9 mouse cellular contexts compared by ENCODE assay signal in the genomic region with DNA sequence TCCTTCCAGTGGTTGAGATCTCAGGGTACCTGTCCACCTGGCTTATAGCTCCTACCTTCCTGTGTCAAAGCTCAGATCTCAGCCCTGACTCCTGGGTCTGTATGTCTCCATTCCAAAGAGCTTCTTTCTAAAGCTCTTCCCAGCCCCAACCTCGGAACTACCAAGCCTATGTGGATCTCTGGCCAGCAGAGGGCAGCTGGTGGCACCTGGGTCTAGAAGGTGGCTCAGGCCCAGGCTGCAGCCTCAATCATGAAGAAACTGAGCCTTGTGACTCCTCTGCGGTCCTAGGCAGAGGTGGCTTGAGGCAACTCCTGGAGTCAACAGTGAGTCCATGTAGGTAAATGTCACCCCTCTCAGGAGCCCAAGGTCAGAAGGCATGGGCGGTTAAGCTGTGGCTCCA.
DNase-seq lines count a peak whose midpoint lies in the region; ATAC-seq and TF ChIP-seq lines count a peak whose summit lies in the region.
"Had no signal": no experiment of that assay in that cellular context is flagged by ENCODE, and none has a peak within 500 bp of the region (broad histone marks: within the 10 kb centered on the region; RNA-seq: fewer than 3 reads in every experiment).

No protein-coding gene starts in this region.

- no peaks in the 10 kb centered on the region for H3K36me3 ChIP-seq in liver, postnatal 0 days (replicated peaks; ENCODE audit: insufficient read depth, low read length)
- H3K36me3 ChIP-seq in stomach, postnatal 0 days (ENCODE audit: control insufficient read depth, insufficient read depth, low read length) = peaks cover 6% of the 10 kb centered on the region
- H3K36me3 ChIP-seq: neural tube, embryonic 13.5 days had no signal

- DNase-seq in gastrocnemius, postnatal 10 days = peak; percentile 32
- no peak for DNase-seq in gastrocnemius, adult 18-20 months (ENCODE audit: low spot score)
- DNase-seq in thymus, postnatal 14 days = peak; percentile 8
- no peak for DNase-seq in thymus, postnatal 0 days (ENCODE audit: low spot score)
- peak; percentile 79 to 87 for DNase-seq in cerebellum, postnatal 25 days
- peak; percentile 4 for DNase-seq in induced T-regulatory cell, adult 2 months (ENCODE audit: low read depth)
- peak; percentile 75 for DNase-seq in liver, postnatal 0 days
- DNase-seq in stomach, postnatal 0 days (ENCODE audit: low spot score) = peak; percentile 44

- peaks cover 55% of the 10 kb centered on the region for H3K4me1 ChIP-seq in liver, postnatal 0 days (ENCODE audit: insufficient read depth)
- peaks cover 4% of the 10 kb centered on the region; the same call in 1 of the 2 replicates for H3K4me1 ChIP-seq in stomach, postnatal 0 days (replicated peaks; ENCODE audit: control insufficient read depth, insufficient read depth)
- H3K4me1 ChIP-seq: neural tube, embryonic 13.5 days had no signal

- WGBS in liver, postnatal 0 days (ENCODE audit: insufficient replicate concordance) = 33% methylated on average over 3 of the region's 3 CpGs
- 63% methylated on average over 3 of the region's 3 CpGs for WGBS in stomach, postnatal 0 days

- TF ChIP-seq CTCF in liver, postnatal 0 days (IDR thresholded peaks at IDR 0.05; ENCODE audit: low read depth) = peak; percentile 90
- TF ChIP-seq CTCF in stomach, postnatal 0 days (IDR thresholded peaks at IDR 0.05; ENCODE audit: low read depth) = peak; percentile 73

- peak overlapping the region; percentile 87; the same call in 1 of the 2 replicates for H3K27ac ChIP-seq in liver, postnatal 0 days (ENCODE audit: low read depth)
- no peak overlapping the region for H3K27ac ChIP-seq in stomach, postnatal 0 days (replicated peaks)
- H3K27ac ChIP-seq: neural tube, embryonic 13.5 days had no signal

- TF ChIP-seq EP300 in liver, postnatal 0 days (IDR thresholded peaks at IDR 0.05; ENCODE audit: low read depth) = no peak
- no peak for TF ChIP-seq EP300 in stomach, postnatal 0 days (optimal IDR thresholded peaks at IDR 0.05)

- H3K27me3 ChIP-seq in liver, postnatal 0 days (ENCODE audit: insufficient read depth, low read length) = no peaks in the 10 kb centered on the region
- H3K27me3 ChIP-seq in stomach, postnatal 0 days (ENCODE audit: control insufficient read depth, insufficient read depth, low read length) = no peaks in the 10 kb centered on the region
- H3K27me3 ChIP-seq: neural tube, embryonic 13.5 days had no signal

- H3K9ac ChIP-seq in liver, postnatal 0 days (replicated peaks) = 0 out of 2 replicates have a peak overlapping the region, but pooled peaks have one; percentile 21
- no peak overlapping the region for H3K9ac ChIP-seq in stomach, postnatal 0 days (ENCODE audit: low read length)
- H3K9ac ChIP-seq: neural tube, embryonic 13.5 days had no signal

- H3K4me2 ChIP-seq in liver, postnatal 0 days (ENCODE audit: low read depth, low read length) = no peak overlapping the region
- no peak overlapping the region for H3K4me2 ChIP-seq in stomach, postnatal 0 days (replicated peaks; ENCODE audit: low read depth)
- H3K4me2 ChIP-seq: neural tube, embryonic 13.5 days had no signal

- peak; percentile 40; the same call in 1 of the 2 replicates for ATAC-seq in liver, postnatal 0 days
- ATAC-seq in stomach, postnatal 0 days (ENCODE audit: low FRiP score, low TSS enrichment) = 0 out of 2 replicates have a peak, but pooled peaks have one; percentile 28

- no peak overlapping the region for H3K4me3 ChIP-seq in liver, postnatal 0 days (ENCODE audit: low read depth, low read length)
- H3K4me3 ChIP-seq in stomach, postnatal 0 days (ENCODE audit: low read depth, low read length) = no peak overlapping the region
- H3K4me3 ChIP-seq: neural tube, embryonic 13.5 days had no signal

- H3K9me3 ChIP-seq in liver, postnatal 0 days (ENCODE audit: low read length) = no peaks in the 10 kb centered on the region
- no peaks in the 10 kb centered on the region for H3K9me3 ChIP-seq in stomach, postnatal 0 days (ENCODE audit: control insufficient read depth, low read length)
- H3K9me3 ChIP-seq: neural tube, embryonic 13.5 days had no signal

Comparison
In these comparisons a context has a peak if more than half of its experiments do, and no peak if none do; other contexts are left out.
1. DNase-seq: peak in gastrocnemius, postnatal 10 days (single experiment), thymus, postnatal 14 days (single experiment), cerebellum, postnatal 25 days (2 of 2), induced T-regulatory cell, adult 2 months (single experiment), liver, postnatal 0 days (single experiment) and stomach, postnatal 0 days (single experiment); none in gastrocnemius, adult 18-20 months (single experiment) and thymus, postnatal 0 days (single experiment).